Mouse (Mus musculus): ENCODE data around the gene Aplp2.

Gene Aplp2

DNA sequence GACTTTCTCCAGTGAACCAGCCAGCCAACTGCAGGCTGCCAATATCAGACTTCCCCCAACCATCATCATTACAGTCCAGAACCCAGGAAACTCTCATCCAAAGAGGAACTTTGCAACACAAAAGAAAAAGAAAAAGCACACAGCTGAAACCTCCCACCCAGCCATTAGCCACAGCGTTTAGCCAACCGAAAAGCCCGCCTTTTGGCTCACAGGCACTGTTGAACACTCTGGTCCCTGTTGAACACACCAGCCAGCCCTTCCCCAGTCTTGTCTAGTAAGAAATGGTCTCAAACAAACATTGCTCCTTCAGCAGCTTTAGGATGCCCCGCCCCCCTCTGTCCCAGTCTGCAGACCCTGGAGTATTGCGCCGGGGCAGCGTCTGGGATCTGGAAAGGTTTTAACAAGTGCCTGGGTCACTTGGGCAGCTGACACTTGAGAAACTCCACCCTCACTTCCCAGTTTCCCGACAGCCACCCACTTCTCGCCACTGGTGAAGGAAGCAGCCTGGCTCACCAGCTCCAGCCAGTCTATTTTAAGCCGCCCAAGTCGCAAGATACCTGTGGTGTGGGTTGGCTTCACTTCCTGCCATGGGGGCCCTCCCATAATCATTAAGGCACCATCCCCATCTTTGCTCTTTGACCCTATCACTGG, 91.6 kb downstream of the Aplp2 start:
- DNase-seq: no peak

DNA sequence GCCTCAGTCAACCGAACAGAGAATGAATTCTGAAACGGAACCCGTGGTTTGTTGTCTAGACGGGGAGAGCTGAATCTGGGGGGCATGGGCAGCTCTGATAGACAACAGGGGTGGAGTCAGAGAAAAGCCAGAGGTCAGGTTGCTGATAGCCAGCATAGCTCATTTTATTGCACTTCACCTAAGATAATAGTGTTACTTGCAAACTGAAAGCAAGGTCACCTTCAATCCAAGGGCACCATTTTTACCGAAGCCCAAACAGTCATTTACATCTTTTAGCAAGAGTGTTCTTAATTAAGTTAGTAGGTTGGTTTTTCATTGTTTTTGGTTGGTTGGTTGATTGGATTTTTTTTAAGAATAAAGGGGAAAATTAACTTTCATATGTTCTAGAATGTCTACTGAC, 92.2 kb downstream of the Aplp2 start:
- DNase-seq: no peak

DNA sequence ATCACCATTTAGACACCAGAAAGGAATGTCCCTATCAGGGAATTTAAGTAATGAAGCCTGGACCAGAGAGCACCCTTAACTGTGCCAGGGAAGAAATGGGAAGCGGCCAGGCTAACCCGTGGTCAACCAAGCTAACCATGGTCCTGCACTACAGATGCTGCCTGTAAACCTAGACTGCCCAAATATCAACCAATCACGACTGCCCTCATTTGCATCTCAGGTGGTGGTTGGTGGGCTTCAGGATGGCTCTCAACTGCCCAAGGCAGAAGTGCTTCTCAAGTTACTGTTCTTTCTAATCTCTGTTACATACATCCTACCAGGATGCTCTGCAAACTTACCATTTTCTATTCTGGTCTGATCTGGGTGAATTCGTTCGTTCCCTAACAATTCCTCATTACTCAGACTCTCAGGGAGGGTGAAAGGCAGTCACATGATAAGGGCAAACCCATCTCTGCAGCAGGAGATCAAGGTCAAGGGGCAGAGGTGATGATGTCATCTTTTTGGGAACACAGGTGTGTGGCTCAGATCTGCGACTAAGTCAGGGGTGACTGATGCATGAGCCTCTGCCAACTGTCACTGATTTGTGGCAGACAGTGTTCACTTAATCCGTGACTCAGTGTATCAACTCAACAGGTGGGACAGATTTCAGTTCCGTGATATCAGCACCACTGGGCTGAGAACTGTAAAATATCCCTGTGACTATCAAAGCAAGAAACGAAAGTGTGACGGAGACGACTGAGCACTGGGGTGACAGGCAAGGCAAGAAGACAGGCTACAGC, 92.9 kb downstream of the Aplp2 start:
- no peak for DNase-seq

DNA sequence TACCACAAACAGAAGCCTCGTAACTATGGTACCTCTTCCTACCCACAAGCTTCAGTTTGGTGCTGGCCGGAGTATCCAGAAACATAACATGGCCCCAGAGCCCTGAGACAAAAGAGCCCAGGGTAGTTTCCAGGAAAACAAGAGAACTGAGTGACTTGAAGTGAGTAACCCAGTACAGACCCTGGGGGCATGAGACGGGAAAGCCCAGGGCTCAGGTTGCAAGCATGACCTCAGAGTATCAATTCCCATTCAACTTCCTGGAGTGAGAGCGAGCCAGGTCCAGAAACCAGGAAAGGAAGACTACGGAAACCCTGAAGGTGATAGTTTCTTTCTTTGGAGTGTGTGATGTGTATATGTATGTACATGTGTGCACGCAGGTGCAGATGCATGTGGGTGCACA, 94.1 kb downstream of the Aplp2 start:
- no peak for DNase-seq

DNA sequence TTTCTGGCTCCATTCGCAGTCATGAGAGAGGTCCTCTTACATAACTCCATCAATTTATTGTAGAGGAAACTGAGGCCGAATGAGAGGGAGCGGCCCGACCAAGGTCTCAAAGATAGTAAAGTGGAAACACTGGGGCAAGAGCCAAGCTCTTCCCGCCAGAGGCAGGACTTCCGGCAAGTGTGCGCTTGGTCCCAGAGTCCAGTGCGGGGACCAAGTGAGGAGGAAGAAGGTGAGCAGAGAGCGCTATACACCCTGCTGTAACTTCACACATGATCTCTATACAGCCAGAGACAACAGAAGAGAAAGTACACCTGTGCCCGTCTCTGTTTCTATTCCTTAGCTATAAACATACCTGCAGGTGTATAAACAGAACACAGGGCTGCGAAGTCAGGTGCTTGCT, 94.5 kb downstream of the Aplp2 start:
- DNase-seq: no peak

DNA sequence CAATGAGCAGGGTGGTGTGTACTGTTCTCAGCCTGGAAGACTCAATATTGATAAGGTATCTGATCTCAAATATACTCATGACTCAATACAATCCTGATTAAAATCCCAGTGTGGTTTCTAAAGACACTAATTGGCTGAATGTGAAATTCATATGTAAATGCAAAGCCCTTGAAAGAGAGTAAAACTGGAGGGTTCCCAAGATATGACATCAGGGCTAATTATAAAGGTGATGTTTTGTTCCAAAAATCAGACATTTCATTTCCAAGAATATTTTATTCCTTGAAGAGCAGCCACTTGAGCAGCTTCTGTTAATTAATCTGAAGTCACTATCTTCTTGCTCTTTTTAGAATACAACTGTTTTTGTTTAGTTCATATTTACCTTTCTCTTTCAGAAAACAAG, 96.0 kb downstream of the Aplp2 start:
- DNase-seq: no peak

DNA sequence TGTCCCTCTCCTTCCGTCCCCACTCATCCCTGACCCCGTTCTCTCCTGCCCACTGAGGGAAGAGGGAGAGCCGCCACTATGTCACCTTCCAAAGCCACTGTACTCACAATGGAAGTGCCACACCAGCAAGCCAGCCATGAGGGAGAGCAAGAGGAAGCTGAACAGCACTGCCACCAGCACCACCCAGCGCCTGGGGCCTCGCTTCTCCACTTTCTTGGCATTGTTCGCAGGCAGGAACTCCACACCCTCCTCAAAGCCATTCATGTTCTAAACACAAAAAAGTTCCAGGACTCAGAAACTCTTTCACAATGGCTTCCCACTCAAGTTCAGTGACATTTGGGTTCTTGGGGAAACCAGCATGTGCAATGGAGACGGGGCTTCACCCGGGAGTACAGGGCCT, 103.2 kb downstream of the Aplp2 start:
- no peak for DNase-seq

All from layer of hippocampus, adult 9-11 months (tissue).